Mouse (Mus musculus) cerebellum, adult 2 months (tissue): ENCODE measurements around the gene Ppp1r14a. TPM values are rescaled to one million over a fixed set of nuclear protein-coding genes. Genes with fewer than 3 reads are reported as not detected.
A peak's percentile ranks its signal among the peaks of the same experiment; 100 is the strongest.

Source experiments
- DNase-seq, 2 experiments: peaks; one replicate each; pipeline ENCODE4 v3.0.0; 2021
- H3K27ac ChIP-seq: fragments of 200-500 bp; 2 replicates; pipeline ENCODE4 v1.5.1; 2012; ENCODE audit warnings: low read length, control low read depth, inconsistent platforms; ENCODE audit not compliant: insufficient read depth
- H3K27me3 ChIP-seq: fragments of 200-500 bp; 2 replicates; pipeline ENCODE4 v1.6.1; 2012; ENCODE audit warnings: inconsistent platforms, mild to moderate bottlenecking, low read length, moderate library complexity; ENCODE audit not compliant: control insufficient read depth, insufficient read depth
- H3K4me1 ChIP-seq: fragments of 200-500 bp; 2 replicates; pipeline ENCODE4 v1.6.1; 2011; ENCODE audit warnings: low read length; ENCODE audit not compliant: control insufficient read depth, insufficient read depth
- H3K4me3 ChIP-seq: fragments of 200-500 bp; replicated peaks from 2 replicates; pipeline ENCODE3; 2011; ENCODE audit warnings: mild to moderate bottlenecking, low read depth, low read length, control low read depth; ENCODE audit not compliant: insufficient read depth
- CTCF ChIP-seq: fragments of 200-500 bp; IDR thresholded peaks from 2 replicates; pipeline ENCODE4 v1.5.1; 2011; ENCODE audit warnings: low read depth, mild to moderate bottlenecking, control low read depth, low read length, moderate library complexity, borderline replicate concordance; ENCODE audit not compliant: insufficient read depth
- POLR2A ChIP-seq: fragments of 200-500 bp; IDR thresholded peaks from 2 replicates; pipeline ENCODE4 v1.6.1; 2011; ENCODE audit warnings: low read length, control low read depth, borderline replicate concordance; ENCODE audit not compliant: insufficient read depth
- WGBS: fragments of 180-500 bp; shearing (Covaris S2); methylation state at CpG from one replicate; pipeline ENCODE4 v1.1.7; 2018; 5-methylcytosine and 5-hydroxymethylcytosine counted together
- polyA plus RNA-seq: library from polyadenylated mRNA; depleted of rRNA; stranded (reverse); fragments of >200 nt; gene quantifications from 2 replicates; pipeline ENCODE4 v1.2.3, GENCODE M21; 2012

The Ppp1r14a gene
- polyA plus RNA-seq, 1 experiment: 99.7 TPM

DNA sequence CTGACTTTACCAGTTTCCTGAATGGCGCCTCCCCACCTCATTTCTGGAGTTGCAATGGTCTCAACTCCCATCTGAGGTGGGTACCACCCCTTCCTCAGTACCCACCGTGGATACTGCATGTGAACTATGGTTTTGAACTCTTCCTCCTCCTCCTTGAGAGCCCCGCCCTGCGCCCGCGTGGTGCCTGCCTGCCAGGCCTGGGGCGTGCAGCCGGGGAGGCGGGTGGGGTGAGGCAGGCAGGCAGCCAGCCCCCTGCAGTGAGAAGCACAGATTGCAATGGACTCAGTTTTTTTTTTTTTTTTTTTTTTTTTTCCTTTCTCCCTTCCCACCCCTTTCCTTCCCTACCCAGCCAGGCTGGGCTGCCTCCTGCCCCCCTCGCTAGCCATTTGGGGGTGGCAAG, 27.9 kb downstream of the Ppp1r14a start:
- DNase-seq: peak; percentile 74
- WGBS: 16% methylated on average over 10 of the region's 10 CpGs
- H3K4me1 ChIP-seq: peaks cover 41% of the 10 kb centered on the region
- H3K4me3 ChIP-seq: no peak overlapping the region
- H3K27ac ChIP-seq: no peak overlapping the region
- H3K27me3 ChIP-seq: no peaks in the 10 kb centered on the region
- TF ChIP-seq POLR2A: no peak
- no peak for TF ChIP-seq CTCF

DNA sequence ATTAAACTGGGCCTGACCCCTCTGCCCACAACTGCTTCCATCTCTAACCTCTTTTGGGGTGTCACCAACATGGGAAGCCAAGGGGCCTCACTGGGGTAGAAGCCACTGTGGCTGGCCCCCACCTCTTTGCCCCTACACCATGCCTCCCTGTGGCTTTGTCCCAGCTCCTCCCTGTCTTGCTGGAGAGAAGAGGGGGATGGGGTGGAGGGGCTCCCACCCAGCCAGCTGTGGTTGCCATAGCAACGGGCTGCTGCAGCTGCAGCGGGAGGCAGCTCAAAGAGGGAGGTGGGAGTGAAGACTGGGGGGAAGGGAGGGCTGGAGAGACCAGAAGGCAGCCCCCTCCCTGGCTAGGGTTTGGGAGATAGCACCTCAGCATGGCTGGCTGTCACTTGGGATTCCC, 28.4 kb downstream of the Ppp1r14a start:
- no peak overlapping the region for H3K4me3 ChIP-seq
- no peaks in the 10 kb centered on the region for H3K27me3 ChIP-seq
- TF ChIP-seq CTCF (no peak), POLR2A (no peak)
- peaks cover 41% of the 10 kb centered on the region for H3K4me1 ChIP-seq
- 25% methylated on average over 2 of the region's 2 CpGs for WGBS
- DNase-seq: no peak
- no peak overlapping the region for H3K27ac ChIP-seq

DNA sequence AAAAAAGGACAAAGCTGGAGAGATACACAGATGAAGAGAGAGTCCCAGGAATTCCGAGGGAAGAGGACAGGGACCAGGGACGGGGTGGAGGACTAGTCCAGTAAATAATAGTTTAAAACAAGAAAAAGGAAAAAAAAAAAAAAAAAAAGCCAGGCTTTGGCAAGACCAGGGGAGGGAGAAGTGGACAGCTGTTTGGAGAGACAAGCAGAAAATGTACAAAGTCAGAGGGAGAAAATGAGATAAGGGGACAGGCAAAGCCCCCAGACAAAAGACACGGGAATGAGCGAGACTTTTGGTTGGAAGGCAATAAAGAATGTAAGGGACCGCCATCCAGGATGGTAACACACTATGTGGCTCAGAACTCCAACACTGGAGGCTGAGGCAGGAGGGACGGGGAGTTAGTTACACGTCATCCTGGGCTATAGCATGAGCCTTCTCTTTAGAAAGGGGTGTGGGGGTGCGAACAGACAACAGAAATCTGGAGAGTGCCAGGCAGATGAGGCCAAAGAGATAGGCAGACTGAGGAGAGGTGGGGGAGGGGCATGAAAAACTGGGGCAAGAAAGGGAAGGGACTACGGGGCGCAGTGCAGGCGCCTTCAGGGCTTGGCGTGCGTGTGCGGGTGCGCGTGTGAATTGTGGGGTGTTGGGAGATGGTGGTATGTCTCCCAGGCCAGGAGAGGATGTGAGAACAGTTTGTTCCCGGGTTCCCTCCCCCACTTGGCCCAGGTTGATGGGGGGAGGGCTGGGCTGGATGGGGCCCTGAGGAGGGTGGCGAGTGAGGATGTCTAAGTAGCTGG, 29.2 kb downstream of the Ppp1r14a start:
- Histone ChIP-seq H3K27me3 (no peaks in the 10 kb centered on the region), H3K4me1 (peaks cover 38% of the 10 kb centered on the region), H3K27ac (no peak overlapping the region), H3K4me3 (no peak overlapping the region)
- TF ChIP-seq CTCF (no peak), POLR2A (no peak)
- DNase-seq: no peak
- 30% methylated on average over 18 of the region's 18 CpGs for WGBS

DNA sequence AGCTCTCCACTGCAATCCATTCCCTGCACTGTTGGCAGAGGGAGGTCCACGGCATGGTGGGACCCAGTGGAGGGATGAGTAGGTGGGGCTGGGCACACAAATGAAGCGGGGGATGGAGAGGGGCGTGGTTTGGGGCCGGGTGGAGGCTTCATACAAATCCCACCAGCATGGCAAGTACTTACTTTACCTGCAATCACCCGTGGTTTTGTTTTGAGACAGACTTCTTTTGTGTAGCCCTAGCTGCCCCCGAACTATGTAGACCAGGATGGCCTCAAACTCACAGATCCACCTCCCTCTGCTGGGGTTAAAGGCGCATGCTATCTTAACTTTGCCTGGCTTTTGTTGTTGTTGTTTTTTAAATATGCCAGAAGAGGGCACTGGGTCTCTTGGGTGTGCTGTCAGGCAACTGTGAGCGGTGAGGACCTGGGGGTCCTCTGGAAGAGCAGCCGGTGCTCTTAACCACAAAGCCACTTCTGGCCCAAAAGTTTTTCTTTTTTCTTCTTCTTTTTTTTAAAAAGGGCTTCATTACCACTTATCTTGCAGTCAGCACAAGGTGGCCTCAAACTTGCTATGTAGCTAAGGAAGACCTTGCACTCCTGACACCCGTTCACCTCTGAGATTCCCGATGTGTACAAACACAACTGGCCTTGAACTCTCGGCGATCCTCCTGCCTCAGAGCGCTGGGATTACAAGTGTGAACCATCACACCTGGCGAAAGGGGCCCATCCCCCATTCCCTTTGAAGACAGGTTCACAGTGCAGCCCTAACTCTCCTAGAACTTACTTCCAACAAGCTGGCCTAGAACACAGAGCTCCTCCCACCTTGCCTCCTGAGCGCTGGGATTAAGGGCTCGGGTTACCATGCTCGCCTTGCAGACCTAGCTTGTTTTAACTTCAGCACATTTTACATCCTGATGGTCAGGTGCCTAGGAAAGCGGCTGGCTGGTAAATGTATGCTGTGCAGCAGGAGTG, 30.5 kb downstream of the Ppp1r14a start:
- 0 out of 2 replicates have a peak, but pooled peaks have one; percentile 16 for TF ChIP-seq CTCF
- no peak for TF ChIP-seq POLR2A
- no peak for DNase-seq
- H3K27me3 ChIP-seq: no peaks in the 10 kb centered on the region
- peaks cover 26% of the 10 kb centered on the region for H3K4me1 ChIP-seq
- no peak overlapping the region for H3K4me3 ChIP-seq
- no peak overlapping the region for H3K27ac ChIP-seq
- 53% methylated on average over 19 of the region's 19 CpGs for WGBS

DNA sequence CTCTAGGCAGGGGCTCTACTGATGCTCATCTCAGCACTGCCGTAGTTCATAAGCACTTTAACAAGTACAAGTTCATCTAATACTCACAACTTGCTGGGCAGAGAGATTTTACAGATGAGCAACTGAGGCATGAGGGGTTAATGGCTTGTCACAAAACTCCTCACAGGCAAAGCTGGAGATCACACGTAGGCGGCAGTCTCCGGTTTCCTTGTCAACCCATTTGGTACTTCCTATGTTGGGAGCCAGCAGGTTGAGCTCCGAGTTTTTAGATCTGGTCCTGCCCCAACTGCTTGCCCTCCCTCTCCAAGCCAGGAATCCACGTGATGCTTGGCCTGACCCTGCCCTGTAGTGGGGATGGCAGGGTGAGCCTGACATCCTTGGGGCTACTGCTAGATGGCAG, 38.0 kb downstream of the Ppp1r14a start:
- no peak for TF ChIP-seq POLR2A
- TF ChIP-seq CTCF: no peak
- Histone ChIP-seq H3K27me3 (no peaks in the 10 kb centered on the region), H3K4me1 (no peaks in the 10 kb centered on the region), H3K27ac (no peak overlapping the region), H3K4me3 (no peak overlapping the region)
- WGBS: 74% methylated on average over 6 of the region's 6 CpGs
- DNase-seq: no peak

DNA sequence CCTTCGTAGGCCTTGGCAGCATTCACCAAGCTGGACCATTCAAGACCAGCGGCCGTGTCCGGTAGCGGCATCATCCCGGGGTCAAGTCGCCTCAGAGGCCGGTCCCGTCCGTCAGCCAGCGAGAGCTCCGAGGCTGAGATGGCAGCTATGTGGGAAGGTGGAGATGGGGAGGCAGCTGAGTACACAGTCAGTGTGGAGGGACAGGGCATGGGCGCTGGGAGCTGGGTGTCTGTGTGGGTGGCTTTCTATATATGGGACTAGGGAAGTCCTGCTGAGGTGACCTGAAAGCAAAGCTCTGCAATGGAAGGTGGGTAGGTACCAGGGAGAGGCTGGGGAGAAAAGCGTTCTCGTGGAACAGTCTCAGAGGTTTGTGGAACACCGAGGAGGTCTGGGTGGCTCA, 39.9 kb downstream of the Ppp1r14a start:
- DNase-seq: no peak
- no peak overlapping the region for H3K27ac ChIP-seq
- H3K27me3 ChIP-seq: no peaks in the 10 kb centered on the region

DNA sequence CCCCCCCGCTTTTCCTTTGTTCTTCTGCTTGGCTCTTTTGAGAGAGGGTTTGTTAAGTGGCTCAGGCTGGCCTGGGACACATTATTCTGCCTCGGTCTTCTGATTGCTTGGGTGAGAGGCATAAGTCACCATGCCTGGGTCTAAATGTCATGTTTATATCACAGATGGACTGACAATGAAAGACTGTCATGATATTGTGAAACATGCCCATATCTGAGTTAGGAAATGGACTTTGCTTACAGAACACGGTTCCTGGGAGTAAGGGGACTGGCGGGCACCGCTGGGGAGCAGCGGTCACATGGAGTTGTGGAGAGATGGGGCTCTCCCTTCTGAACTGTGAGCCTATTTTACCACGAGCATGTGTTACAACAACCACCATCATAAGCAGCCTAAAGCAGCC, 45.0 kb downstream of the Ppp1r14a start:
- 78% methylated on average over 7 of the region's 7 CpGs for WGBS
- Histone ChIP-seq H3K27ac (no peak overlapping the region), H3K4me1 (no peaks in the 10 kb centered on the region), H3K27me3 (no peaks in the 10 kb centered on the region), H3K4me3 (no peak overlapping the region)
- DNase-seq: no peak
- no peak for TF ChIP-seq CTCF

More for the DNA sequence above, 39.9 kb downstream of the Ppp1r14a start:
- no peak for TF ChIP-seq POLR2A
- no peak for TF ChIP-seq CTCF
- H3K4me1 ChIP-seq: no peaks in the 10 kb centered on the region
- no peak overlapping the region for H3K4me3 ChIP-seq
- WGBS: 88% methylated on average over 16 of the region's 16 CpGs

DNA sequence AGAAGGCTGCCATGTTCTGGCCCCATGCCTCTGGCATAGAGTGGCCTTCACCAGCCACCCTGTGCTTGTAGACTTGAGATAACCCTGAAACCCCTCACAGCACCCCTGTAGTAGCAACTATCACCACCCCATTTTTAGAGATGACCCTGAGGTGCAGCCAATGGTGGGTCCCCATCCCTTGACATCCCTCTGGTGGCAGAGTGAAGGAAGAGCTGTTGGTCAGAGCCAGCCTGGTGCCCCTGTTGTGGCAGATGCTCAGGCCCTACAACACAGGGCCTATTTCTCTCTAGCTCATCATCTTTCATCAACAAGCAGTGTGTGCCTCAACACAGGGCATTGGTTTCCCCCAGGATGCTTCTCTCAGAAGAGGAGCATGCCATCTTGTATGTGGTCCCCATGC, 46.2 kb downstream of the Ppp1r14a start:
- Histone ChIP-seq H3K4me1 (no peaks in the 10 kb centered on the region), H3K27me3 (no peaks in the 10 kb centered on the region), H3K27ac (no peak overlapping the region), H3K4me3 (no peak overlapping the region)
- TF ChIP-seq POLR2A (no peak), CTCF (no peak)
- DNase-seq: no peak
